Mouse (Mus musculus) cerebellum, adult 18-20 months (tissue): Measurements from ENCODE around the gene Cox7a2l.

Experiments
- DNase-seq, 2 experiments: peaks; one replicate each; pipeline ENCODE4 v3.0.0; 2021

The Cox7a2l gene

DNA sequence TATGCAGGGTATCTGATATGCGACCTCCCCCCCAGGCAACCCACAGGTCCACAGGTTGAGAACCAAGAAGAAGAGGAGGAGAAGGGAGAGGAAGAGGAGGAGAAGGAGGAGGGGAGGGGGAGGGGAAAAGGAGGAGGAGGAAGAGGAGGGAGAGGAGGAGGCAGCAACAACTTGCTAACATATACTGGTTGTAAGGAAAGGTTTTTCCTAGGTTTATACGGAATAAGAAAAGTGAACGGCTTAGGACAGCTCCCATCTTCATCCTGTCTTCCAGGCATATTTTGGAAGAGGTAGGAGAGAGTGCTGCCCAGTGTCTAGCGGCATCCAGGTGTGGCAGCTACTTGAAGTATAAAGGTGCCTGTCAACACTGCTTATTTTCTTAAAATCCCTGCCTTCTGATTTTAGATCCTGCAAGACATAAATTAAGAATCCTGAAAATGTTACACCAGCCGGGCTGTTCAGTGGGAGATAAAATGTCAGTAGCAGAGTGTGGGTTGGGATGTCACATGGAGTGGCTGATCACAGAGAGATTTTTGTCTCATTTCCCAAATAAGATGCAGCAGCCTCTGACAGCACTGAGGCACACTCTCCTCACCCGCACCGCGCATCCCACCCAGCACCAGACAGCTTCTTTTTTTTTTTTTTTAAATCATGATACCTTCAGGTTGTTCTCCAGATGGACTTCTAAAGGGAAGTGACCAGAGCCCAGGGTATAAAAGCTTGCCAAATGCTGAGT lies at the start of gene Cox7a2l:
TSS of gene Cox7a2l (minus strand) at position 51 of the 736 bp plus-strand sequence.
- no peak for DNase-seq

DNA sequence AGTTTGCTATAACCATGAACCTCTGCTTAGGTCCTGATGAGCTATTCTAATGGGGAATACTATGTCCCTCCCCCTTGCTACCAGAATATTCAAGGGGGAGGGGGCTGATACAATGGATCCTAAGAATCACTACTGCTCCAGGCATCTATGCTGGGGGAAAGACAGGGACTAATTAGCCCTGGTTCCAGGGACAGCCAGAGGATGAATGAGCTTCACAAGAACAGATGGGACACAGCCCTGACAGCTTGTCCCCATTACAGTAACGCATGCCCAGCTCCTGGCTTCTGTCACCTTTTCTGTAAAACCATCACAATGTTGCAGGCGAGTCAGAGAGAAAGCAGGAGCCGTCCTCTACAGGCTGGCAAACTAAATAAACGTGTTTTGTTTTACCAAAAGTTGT lies 48.4 kb upstream of the Cox7a2l start:
- peak; percentile 37 to 65 for DNase-seq

DNA sequence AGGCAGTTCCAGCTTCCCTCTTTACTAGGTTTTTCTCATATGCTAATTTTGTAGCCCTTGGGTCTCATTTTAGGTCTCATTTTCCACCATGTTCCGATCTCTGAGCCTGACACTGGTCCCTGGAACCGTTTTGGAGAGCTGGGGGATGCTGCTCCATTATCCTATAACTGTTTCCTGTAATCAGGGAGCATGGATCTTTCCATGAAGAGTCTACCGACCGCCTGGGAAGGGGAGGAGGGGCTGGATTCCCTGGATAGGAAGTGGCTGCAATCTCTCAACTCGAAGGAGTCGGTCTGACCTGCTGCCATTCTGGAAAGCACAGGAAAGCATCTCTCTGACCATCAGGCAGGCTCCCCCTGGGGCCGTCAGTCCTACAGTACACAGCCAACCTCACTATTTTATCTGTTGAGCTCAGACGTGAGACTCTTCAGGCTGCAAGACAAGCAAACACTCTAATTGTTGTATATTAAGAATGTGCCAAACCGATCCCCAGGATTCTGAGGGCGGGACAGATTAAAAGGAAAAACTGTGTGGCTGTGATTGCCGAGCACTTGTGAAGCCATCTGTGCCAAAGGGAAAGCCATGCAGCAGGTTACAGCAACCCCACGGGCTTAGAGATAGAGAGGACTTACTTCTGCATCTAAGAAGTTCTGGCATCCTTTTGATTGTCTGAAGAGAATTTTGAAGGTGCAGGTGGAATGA lies 47.1 kb upstream of the Cox7a2l start:
- DNase-seq = peak; percentile 29 to 32

DNA sequence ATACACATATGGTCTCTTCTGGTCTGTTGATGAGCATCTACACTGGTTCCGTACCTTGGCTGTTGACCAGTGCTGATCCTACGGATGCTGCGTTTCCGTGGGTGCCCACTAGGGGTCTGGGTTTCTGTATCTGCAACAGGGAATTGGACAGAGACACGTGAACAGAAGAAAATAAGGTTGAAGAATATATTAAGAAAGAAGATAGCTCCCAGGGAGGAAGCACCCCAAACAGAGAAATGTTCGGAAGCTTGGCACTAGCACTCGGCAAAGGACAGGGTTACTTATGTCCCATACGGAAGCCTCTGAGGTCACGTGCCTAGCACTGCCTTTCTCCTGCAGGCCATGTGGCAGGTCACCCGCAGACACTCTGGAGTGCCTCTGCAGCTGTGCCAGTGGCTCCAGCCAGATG lies 46.6 kb upstream of the Cox7a2l start:
- peak; percentile 62 to 63 for DNase-seq

DNA sequence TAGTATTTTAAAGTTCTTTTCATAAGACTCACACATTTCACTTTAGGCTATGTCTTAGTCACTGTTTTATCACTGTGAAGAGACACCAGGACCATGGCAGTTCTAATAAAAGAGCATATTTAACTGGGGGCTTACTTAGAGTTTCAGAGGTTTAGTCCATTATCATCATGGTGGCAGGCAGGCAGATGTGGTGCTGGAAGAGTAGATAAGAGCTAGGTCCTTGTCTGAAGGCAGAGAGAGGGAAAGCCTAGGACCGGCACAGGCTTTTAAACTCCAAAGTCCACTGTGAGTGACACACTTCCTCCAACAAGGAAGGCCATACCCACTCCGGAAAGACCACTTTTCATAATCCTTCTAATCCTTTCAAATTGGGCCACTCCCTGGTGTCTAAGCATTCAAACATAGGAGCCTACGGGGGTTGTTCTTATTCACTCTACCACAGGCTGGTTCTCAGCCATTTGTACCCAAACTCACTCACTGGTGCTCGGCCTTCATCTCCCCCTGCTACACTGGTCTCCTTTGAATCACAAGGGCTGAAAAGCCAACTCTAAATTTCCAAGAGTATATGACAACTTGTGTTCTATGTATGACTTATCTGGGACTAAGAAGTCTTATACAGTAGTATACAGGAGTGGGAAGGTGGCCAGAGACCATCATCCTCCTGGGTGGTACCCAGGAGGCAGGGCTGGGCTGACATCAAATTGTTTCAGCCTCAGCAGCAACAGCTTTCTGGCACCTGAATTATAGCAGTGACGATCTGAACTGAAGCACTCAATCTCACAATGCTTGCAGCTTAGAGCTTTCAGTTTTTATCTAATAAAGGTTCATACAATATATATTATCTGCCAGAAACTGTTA lies 45.3 kb upstream of the Cox7a2l start:
- DNase-seq = no peak

DNA sequence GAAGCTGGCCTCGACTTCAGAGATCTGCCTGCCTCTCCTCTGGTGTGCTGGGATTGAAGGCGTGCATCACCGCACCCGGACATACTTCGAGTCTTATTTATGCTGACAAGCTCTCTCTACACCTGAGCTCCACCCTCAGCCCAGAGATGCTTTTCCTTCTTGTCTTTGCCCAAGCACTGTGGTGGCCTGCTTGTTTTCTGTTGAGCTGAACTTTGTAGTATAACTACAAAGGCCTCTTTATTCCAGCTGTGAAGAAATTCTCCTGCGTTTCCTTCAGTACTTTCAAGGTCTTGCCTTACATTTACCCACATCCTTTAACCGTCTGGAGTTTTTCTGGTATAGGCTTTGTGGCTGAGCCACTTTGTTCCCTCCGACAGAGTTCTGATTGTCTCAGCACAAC lies 42.0 kb upstream of the Cox7a2l start:
- no peak for DNase-seq

DNA sequence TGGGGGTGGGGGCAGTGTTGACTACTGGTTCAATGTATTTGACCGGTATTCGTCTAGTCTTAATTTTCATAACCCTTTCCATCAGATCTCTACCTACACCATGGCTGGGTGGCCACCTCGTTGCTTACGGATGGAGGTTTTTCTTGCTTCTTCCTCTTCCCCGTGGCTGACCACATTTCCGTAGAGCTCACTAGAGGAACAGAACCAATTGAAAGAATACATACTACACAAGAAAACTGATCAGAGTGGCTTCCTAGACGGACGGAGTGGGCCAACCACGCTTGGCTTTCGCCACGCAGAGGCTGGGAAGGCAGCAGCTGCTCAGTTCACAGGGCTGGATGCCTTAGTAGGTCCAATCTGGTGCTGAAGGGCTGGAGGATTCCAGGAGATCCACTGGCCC lies 38.7 kb upstream of the Cox7a2l start:
- DNase-seq = no peak

DNA sequence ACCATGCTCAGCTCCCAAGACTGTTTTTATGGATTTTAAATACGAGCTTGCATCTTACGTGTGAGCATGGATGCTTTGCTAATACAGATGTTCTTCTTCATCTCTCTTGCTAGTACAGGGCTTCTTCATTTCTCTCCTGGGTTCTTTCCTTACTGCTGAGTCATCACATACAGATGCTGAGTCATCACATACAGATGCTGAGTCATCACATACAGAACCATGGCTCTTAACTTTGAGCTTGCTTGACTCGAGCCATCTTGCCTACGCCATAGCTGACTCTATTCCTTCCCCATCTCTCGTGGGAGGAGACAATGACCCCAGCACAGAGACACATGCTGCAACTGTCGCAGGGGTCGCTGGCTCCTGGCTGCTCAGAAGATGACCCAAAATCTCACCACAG lies 37.9 kb upstream of the Cox7a2l start:
- no peak for DNase-seq

DNA sequence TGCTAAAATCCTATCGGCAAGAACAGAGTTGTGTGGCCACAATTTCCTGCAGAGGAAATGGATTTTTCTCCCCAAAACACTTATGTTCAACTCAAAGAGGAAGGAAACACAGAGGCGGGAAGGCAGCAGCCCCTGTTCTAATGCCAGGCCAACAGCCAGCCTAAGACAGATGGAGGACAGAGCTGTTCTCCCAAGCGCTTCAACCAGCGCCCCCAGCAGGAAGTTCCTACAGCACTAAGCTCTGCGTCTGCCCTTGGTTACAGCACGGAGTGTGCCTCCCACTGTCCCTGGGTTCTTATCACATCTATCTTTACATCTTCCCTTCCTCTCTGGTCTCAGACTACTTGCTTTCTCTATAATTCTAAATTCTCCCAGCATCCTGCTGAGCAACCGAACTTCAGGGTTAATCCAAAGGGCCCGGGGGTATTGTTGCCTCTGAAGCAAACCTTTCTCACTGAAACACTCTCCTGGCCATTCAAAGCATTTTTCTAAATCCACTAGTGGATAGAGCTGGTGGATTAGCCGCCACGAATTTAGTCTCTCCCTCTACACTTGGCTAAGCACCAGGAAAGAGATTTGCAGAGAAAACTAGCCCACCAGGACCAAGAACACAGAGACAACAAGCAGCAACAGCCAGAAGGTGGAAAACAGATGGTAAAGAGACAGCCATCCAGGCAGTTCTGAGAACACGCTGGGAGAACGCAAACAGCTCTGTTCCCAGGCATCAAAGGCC lies 31.5 kb upstream of the Cox7a2l start:
- DNase-seq = peak; percentile 41 to 61

DNA sequence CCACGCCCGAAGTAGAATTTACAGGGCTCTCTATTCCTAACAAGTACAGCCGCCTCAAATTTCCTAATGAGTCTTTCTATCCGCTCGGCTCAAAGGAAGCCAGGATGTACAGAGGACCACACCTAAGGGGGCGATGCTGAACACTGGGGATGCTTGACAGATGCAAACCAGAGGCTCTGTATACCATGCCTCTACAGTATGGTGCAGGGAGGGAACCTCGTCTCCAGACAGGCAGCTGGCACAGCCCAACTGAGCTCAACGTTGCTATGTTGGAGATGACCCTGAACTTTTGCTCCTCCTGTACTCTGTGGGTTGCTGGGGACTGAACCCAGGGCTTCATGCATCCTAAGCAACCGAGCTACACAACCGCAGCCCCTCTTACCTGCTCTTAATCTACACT lies 30.0 kb upstream of the Cox7a2l start:
- DNase-seq = no peak

DNA sequence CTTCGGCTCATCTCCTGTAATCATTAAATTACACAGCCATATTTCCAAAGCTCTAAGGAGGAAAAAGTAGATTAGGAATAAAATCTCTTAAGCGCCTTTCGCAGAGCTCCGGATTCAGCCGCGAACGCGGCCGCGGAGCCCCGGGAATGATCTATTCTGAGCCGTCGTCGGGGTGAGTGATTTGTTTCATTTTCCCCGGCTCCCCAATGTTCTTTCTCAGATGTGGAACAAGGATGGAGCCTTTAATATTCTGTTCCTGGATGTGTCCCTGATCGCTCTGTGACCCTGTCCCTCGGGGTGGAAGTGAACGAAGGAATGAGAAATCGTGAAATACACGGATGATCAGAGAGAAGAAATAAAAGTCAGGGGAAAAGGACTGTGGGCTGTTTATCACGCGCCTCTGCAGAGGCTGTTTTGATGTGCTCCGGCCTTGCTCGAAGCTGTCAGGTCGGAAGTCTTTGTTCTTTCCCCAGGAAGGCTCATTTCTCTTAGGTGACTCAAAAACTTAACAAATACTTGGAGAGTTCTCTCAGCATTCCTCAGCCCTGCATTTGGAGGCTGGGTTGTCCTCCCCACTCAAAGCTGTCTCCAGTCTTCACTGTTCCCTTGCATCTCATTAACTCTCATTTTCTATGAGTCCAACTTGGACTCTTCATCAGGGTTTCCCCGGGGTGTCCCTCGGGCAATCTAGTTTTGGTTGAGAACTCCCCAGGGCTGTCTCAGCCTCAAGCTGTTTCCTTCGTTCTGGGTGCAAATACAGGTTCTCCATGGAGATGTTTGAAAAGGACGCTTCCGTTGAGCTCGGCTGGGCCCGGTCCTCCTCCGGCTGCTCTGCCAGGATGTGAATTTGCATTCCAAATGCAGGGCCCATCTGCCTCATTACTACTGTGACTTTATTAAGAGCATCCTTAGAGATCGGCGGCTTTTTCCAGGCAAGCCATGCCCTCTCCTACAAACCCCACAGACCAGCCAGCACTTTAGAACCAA lies 28.9 kb upstream of the Cox7a2l start:
- DNase-seq = no peak

DNA sequence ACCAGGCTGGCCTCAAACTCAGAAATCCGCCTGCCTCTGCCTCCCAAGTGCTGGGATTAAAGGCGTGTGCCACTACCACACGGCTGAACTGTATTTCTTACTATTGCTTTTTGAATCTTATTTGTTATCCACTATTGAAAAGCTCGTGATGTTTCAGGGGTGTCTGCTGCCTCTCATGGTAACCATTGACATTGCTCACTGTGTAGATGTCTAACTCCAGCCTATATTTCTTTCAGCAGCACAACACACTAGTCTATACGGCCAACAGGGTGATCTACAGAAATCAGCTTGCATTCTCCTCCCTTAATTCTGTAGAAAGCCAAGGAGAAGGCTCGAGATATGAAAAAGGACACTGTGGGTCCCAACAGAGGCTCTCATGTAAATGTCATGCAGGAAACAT lies 28.1 kb upstream of the Cox7a2l start:
- DNase-seq = no peak

DNA sequence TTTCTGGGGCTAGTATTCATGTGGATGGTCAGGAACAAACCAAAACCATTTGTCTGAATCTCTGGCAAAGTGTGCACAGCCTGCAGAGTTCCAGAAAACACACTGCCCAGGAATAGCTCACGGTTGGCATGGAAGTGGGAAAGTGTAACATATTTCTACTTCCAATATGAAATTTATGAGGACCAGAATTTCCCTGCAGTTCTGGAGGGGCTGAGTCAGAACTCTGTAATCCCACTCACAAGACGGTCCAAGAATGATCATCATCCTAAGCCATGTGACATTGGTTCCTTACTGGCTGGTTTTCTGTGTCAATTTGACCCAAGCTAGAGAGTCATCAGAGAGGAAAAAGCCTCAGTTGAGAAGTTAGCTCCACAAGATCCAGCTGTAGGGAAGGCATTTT lies 25.3 kb upstream of the Cox7a2l start:
- no peak for DNase-seq

DNA sequence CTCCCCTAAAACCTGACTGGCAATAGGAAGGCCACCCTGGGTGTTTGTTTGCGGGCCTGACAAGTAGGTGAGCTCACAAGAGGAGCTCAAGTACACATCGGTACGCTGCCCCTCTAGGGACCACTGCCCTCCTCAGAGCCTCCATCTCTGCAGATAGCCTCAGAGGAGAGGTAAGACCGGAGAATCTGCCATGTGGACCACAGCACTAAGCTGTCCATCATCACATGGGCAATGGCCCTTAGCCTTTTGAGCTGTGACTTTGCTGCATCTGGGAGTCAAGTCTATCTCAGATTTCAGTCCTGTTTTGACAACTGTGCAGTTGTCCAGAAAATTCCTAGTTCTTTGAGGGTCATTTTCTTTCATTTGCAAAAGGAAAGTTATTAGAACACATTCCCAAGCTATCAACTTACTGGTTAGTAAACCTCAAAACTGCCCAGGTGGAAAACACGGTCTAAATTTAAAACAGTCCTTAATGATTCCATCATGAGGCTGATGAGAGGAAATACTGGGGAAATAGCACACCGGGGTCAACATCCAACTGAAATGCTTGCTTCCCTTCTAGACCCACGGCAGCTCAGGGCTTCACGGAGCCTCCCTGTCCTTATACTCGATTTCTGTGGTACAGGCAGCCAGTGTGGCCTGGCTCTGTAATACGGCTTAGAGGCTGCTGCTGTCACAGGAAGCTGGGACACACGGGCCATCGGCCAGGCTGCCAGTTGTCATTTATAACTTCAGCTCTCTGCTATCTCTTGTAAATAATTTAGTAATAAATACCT lies 22.3 kb upstream of the Cox7a2l start:
- DNase-seq = no peak

DNA sequence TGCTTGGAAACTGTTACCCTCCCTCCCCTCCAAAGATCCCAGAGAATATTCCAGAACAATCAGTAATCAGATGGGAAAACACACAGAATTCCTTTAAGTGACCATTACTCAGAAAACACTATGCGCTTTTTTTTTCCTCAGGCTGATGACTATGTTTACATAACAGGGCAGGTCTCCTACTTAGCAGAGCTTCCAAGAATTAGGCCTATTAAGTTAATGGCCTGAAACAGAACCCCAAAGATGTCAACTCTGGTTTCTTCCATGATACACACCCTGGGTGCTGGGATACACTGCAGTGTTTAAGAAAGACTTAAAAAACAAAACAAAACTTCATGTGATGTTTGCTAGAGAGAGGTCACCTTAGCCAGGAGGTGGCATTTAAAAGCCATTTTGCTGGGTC lies 21.6 kb upstream of the Cox7a2l start:
- DNase-seq = no peak

DNA sequence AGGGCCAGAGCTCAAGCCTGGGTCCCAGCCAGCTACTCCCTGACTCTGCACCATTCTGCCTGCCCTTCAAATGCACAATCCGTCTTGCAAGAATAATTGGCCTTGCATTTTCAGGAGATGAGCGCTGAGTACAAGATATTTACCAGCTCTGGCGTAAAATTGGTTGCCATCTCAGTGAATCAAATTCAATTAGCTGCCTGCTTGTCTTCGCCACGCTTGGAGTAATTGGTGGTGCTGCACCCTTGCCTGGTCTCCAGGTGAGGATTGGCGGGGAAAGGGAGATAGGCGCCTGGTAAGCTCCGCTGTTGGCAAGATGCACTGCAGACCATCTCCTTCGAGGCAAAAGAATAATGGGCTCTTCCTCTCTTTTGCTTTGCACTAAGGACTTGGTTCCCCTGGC lies 21.0 kb upstream of the Cox7a2l start:
- DNase-seq = no peak

DNA sequence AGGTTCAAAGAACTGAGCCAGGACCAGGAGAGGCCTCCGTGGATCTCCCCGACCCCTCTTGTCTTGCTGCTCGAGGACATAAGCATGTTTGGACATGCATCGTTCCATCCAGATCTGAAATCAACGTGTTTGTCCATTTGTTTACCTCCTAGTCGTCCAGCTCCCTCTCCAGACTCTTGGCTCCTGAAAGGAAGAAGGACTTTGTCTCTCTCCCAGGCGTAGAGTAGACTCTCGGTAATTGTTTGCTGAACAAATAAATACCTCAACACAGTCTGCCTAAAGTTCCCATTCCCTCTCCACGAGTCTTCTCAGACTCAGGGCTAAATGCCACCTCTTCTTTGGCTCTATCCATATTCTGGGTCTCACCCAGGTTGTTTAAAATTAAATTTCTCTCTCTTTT lies 16.0 kb upstream of the Cox7a2l start:
- no peak for DNase-seq

DNA sequence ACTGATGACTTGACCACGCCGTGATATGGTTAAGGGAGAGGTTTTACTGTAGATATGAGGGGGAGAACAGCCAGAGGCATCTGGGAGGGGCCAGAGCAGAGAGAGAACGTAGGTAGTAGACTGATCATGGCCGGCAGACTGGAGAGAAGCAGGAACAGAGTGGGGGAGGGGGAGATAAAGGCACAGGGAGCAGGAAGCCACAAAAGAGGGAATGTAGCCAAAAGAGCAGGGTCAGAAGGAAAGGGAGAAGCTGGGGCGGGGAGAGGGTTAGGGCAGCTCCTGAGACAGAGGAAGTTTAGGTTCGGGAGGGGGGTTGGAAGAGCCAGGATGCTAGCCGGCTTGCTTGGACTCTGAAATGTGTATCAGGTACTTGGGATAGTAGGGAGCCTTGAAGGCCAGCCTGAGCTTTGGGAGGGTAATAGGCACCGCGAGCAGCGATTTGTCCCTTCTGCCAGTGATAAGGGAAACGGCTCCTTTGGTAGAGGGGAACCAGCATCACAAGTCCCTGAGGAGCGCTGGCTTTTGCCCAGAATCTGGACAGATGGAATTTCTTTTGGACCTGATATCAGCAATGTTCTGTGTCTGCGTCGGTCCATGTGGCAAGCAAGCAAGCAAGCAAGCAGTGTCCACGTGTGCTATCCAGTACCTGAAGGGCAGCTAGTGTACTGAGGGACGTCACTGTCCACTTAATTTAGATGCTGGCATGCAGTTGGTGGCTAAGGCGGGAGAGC lies 10.7 kb upstream of the Cox7a2l start:
- DNase-seq = peak; percentile 12 to 22

DNA sequence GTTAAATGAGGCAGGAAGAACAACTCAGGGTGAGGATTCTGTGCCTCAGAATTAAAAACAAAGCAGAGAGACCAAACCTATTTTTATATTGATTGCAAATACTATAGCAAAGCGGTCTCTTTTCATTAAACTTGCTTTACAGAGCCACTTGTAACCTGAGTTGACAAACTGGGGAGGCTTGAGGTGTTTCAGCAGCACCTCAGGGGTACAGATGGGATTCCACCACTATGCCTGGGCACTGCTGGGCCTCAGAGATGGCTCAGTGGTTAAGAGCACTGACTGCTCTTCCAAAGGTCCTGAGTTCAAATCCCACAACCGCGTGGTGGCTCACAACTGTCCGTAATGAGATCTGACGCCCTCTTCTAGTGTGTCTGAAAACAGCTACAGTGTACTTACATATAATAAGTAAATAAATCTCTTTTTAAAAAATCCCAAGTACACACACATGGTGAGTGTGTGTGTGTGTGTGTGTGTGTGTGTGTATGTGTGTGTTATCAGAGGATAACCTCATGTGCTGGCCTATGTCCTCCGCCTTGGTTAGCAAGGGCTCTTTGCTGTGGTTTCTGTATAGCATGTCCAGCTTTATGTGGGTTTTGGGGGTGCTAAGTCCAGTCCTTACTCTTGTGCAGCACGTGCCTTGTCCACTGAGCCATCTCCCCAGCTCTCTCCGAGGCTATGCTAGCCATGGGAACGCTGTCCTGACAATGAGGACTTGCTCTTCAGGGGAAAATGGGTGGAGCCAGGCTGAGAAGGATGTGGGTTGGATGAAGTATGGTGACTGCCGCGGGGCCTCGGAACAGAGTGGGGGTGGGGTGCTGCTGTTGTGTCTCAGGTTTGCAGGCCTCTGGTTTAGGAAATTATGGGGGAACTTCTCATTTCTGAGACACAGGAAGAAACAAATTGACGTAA lies 9.7 kb upstream of the Cox7a2l start:
- no peak for DNase-seq
